Mouse (Mus musculus): ENCODE measurements around the gene Cd180. TPM values are rescaled to one million over a fixed set of nuclear protein-coding genes. Genes with fewer than 3 reads are reported as not detected.

Cd180 gene
- polyA plus RNA-seq, 1 experiment from 2014 or later = 0.30 TPM

DNA sequence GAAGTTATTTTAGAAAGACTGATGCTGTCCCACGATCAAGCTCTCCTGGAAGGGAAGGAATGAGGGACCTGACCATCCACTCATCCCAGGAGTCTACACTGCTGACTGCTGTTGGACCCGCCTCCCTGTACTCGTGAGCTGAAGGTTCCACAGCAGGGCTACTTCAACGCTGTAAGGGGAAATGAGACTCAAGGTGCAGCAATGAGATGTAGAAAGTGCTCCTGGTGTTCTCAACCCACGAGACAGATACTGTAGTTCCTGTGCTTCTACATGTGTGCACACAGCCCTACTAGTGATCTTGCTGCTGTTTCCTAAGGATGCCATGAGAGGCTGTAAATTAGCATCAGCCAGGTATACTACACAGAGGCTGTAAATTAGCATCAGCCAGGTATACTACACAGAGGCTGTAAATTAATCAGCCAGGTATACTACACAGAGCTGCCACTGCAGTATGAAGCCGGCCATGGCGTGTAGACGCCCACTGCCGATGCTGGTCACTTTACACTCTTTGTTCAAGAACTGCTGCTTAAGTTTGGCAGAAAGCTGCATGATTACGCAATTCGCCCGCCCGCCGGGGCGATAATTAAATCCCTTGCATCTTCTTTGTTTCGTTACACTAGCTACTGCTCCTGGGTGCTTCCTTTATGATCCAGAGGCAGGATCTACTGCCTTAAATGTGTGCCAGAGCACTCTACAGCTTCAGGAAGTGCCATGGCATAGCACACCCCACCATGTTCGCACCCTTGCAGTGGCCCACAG lies 53.6 kb downstream of the Cd180 start:
- no peaks in the 10 kb centered on the region for H3K9me3 ChIP-seq
- H3K4me1 ChIP-seq (replicated peaks) = peaks cover 7% of the 10 kb centered on the region; the same call in 1 of the 2 replicates
- H3K4me3 ChIP-seq (replicated peaks) = no peak overlapping the region
- 91% methylated on average over 17 of the region's 17 CpGs for WGBS
- ATAC-seq = no peak; the same call in 1 of the 2 replicates
- no peak overlapping the region for H3K4me2 ChIP-seq (replicated peaks)
- no peak overlapping the region for H3K27ac ChIP-seq
- H3K9ac ChIP-seq (replicated peaks) = no peak overlapping the region
- peaks cover 19% of the 10 kb centered on the region for H3K36me3 ChIP-seq
- no peaks in the 10 kb centered on the region for H3K27me3 ChIP-seq

DNA sequence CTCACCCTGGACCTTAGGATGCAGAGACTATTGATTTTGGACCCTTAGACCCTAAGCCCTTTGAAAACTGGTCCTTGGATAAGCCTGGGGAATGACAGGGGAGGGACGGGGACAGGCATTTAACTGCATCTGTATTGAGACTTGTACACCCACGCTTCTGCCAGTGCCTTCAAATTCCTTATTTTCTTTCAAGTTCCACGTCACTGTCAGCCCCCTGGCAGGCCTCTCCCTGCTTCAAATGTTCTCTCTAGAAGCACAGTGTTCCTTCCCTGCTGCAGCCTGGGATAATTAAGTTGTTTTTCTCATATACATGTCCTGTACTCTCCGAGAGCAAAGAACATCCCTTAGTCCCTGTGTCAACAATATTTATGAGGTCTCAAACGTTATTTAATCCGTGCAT lies 55.8 kb downstream of the Cd180 start:
- Histone ChIP-seq H3K4me3 (replicated peaks) (no peak overlapping the region), H3K36me3 (peaks cover 26% of the 10 kb centered on the region), H3K4me2 (replicated peaks) (no peak overlapping the region), H3K9me3 (no peaks in the 10 kb centered on the region), H3K27me3 (no peaks in the 10 kb centered on the region), H3K4me1 (replicated peaks) (peaks cover 7% of the 10 kb centered on the region; the same call in 1 of the 2 replicates), H3K27ac (no peak overlapping the region), H3K9ac (replicated peaks) (0 out of 2 replicates have a peak overlapping the region, but pooled peaks have one; percentile 14)
- no peak for ATAC-seq
- WGBS = 61% methylated on average over 6 of the region's 6 CpGs

DNA sequence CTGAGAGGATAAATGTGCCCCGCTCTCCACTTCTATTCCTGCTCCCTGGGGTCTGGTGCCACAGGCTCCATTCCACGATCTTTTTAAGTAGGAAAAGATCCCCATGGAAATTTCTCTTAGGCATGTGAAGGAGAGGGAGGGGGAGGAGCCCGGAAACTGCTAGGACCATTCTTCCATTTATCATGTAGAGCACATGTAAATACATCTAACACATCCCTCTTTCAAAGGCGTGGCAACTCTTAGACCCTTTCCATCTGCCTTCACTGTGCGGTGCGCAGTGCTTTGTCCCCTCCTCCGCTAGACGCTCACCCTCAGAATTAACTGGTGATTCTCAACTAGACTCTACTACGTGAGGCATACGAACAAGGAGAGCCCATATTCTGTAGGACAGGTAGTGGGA lies 56.5 kb downstream of the Cd180 start:
- WGBS = 77% methylated on average over 10 of the region's 10 CpGs
- no peak for ATAC-seq

DNA sequence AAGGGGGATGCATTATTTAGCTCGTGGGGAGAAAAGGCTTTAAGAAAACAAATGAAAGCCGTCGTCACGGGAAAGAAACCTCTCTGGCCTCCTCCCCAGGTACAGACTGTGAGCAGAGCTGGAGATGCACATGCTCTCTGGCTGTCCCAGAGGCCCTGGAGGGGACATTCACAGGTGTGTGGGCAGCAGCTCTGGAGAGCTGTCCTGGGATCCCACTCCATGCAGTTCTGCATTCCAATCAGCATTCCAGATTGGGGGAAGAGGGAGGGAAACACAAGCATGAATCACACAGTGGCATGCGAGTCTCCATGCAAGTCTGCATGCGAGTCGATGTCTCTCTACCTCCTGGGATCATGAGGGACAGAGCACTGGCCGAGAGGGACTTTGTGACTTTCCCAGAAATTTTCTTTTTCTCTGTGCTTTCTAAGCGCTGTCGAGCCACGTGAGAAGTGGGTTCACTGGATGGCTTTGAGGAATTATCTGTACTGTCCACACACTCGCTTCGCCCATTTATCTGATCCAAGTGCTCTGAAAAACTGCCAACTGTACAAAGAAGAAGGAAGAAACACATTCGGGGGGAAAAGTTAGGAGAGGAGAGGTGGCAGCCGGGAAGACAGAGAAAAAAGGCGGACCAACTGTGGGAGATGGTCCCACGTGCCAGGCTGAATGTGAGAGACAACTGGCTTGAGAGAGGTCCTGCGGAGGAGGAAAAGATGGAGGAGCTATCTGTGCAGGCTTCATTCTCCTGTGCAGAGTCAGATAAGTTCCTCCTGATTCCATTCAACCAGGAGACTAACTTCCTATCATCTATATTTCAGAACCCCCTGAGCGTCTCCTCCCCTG lies 60.6 kb downstream of the Cd180 start:
- Histone ChIP-seq H3K4me1 (replicated peaks) (peaks cover 7% of the 10 kb centered on the region; the same call in 1 of the 2 replicates), H3K4me3 (replicated peaks) (no peak overlapping the region), H3K9me3 (no peaks in the 10 kb centered on the region), H3K36me3 (peaks cover 44% of the 10 kb centered on the region), H3K27me3 (no peaks in the 10 kb centered on the region), H3K4me2 (replicated peaks) (no peak overlapping the region), H3K9ac (replicated peaks) (no peak overlapping the region), H3K27ac (no peak overlapping the region)
- ATAC-seq = no peak
- WGBS = 87% methylated on average over 19 of the region's 19 CpGs

More for the DNA sequence above, 56.5 kb downstream of the Cd180 start:
- H3K9ac ChIP-seq (replicated peaks) = no peak overlapping the region
- peak overlapping the region; percentile 16; the same call in 1 of the 2 replicates for H3K27ac ChIP-seq
- H3K9me3 ChIP-seq = no peaks in the 10 kb centered on the region
- no peak overlapping the region for H3K4me2 ChIP-seq (replicated peaks)
- no peak overlapping the region for H3K4me3 ChIP-seq (replicated peaks)
- no peaks in the 10 kb centered on the region for H3K27me3 ChIP-seq
- peaks cover 26% of the 10 kb centered on the region for H3K36me3 ChIP-seq
- peaks cover 7% of the 10 kb centered on the region; the same call in 1 of the 2 replicates for H3K4me1 ChIP-seq (replicated peaks)

DNA sequence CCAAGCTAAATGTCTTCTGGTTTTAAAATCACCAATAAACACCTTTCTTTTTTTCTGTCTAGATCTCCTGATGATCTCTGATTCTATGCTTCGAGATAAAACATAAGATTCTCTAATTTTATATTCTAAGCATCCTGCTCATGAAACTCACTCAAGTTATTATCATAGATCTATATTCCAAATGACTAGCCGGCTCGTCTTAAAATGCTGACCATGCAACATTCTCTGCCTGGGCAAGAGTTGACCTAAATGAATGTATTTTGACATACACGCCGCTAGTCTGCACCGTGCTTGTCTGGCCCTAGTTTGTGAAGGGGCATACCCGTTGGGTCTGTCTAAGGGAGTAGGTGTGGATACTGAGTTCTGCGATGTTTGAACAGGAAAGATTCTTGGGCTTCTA lies 61.8 kb downstream of the Cd180 start:
- H3K36me3 ChIP-seq = peaks cover 45% of the 10 kb centered on the region
- 96% methylated on average over 8 of the region's 8 CpGs for WGBS
- no peak for ATAC-seq
- no peaks in the 10 kb centered on the region for H3K27me3 ChIP-seq
- no peak overlapping the region for H3K4me2 ChIP-seq (replicated peaks)
- no peaks in the 10 kb centered on the region for H3K4me1 ChIP-seq (replicated peaks)
- H3K9me3 ChIP-seq = no peaks in the 10 kb centered on the region
- H3K27ac ChIP-seq = no peak overlapping the region
- no peak overlapping the region for H3K9ac ChIP-seq (replicated peaks)
- no peak overlapping the region for H3K4me3 ChIP-seq (replicated peaks)

DNA sequence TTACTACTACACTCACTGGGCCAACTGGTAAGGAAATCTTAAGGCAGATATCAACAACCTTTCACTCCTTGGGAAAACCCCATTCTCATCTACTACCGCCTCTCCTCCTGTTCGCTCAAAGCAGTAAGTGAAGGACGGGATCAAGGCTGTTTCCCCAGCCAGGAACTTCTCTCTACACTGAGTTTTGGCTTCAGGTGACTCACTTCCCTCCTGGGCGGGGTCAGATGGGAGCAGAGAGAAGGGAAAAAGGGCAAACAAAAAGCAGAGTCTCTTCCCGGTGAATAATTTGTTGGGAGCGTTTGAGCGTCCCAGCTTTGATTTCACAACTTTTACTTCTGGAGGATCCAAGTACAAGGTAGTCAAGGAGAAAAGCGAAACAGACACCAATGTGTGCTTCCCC lies 62.7 kb downstream of the Cd180 start:
- 93% methylated on average over 8 of the region's 8 CpGs for WGBS

DNA sequence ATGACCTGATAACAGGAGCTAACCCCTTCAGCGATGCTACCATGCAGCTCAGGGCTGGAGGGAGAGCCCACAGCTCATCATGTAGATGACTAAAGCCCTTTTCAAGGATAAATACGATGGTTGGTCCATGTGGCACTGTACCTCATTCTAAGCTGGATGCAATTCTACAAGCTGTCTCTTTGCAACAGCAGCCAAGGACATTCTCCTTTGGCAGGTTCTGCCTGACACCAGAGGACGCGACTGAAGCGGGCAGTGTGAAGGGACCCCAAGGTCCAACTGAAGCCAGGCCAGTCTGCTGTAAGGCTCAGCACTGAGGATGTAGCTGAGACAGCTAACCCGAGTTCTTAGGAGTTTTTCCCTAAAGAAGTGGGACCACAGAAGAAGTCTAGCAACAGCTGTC lies 64.7 kb downstream of the Cd180 start:
- H3K4me2 ChIP-seq (replicated peaks) = no peak overlapping the region
- H3K4me1 ChIP-seq (replicated peaks) = no peaks in the 10 kb centered on the region
- H3K9me3 ChIP-seq = no peaks in the 10 kb centered on the region
- no peak overlapping the region for H3K27ac ChIP-seq
- no peak overlapping the region for H3K4me3 ChIP-seq (replicated peaks)
- no peaks in the 10 kb centered on the region for H3K27me3 ChIP-seq
- peaks cover 32% of the 10 kb centered on the region for H3K36me3 ChIP-seq
- no peak for ATAC-seq
- no peak overlapping the region for H3K9ac ChIP-seq (replicated peaks)
- WGBS = 97% methylated on average over 6 of the region's 6 CpGs

More for the DNA sequence above, 62.7 kb downstream of the Cd180 start:
- Histone ChIP-seq H3K4me1 (replicated peaks) (no peaks in the 10 kb centered on the region), H3K27ac (no peak overlapping the region), H3K36me3 (peaks cover 42% of the 10 kb centered on the region), H3K9ac (replicated peaks) (no peak overlapping the region), H3K4me2 (replicated peaks) (no peak overlapping the region), H3K9me3 (no peaks in the 10 kb centered on the region), H3K4me3 (replicated peaks) (no peak overlapping the region), H3K27me3 (no peaks in the 10 kb centered on the region)
- no peak for ATAC-seq

DNA sequence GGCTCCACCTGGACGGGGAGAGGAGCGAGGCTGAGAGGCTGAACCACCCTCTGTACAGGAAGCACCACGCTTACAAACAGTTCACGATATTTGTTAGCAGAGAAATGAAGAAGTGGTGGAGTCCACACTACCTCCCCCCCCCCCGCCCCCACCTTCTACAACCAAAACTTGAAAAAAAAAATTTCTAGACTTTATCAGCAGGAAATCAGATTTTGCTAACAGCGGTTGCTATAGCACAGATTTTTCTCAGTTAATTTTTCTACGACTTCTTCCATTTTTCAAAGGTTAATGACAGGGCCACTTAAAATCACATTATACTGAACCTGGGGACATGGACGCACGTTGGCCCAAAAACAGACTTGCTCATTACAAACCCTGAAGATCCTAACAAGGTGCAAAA lies 68.1 kb downstream of the Cd180 start:
- Histone ChIP-seq H3K4me2 (replicated peaks) (no peak overlapping the region), H3K27me3 (no peaks in the 10 kb centered on the region), H3K9me3 (no peaks in the 10 kb centered on the region), H3K4me1 (replicated peaks) (peaks cover 20% of the 10 kb centered on the region), H3K4me3 (replicated peaks) (no peak overlapping the region), H3K27ac (no peak overlapping the region), H3K9ac (replicated peaks) (no peak overlapping the region), H3K36me3 (peaks cover 28% of the 10 kb centered on the region)
- 89% methylated on average over 9 of the region's 9 CpGs for WGBS
- no peak for ATAC-seq

DNA sequence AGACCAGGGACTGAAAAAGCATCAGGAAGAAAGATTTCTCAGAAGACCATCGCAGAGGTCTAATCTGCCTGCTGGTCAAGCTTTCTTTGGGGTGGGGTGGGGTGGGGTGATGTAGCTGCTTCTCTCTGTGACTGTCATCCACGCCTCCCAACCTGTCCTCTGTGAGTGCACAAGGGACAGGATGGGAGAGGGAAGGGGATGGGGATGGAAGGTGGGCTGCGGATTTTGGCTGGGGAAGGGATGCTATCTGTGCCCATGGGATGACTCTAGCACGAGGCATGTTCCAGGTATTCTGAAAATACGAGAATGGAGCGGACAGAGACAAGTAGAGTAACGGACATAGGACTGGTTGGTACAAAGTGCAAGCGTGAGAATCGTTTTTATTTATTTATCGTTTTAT lies 68.8 kb downstream of the Cd180 start:
- Histone ChIP-seq H3K4me3 (replicated peaks) (no peak overlapping the region), H3K36me3 (peaks cover 26% of the 10 kb centered on the region), H3K27me3 (no peaks in the 10 kb centered on the region), H3K9me3 (no peaks in the 10 kb centered on the region), H3K4me1 (replicated peaks) (peaks cover 23% of the 10 kb centered on the region), H3K27ac (no peak overlapping the region), H3K4me2 (replicated peaks) (no peak overlapping the region), H3K9ac (replicated peaks) (no peak overlapping the region)
- ATAC-seq = no peak
- 92% methylated on average over 10 of the region's 10 CpGs for WGBS

DNA sequence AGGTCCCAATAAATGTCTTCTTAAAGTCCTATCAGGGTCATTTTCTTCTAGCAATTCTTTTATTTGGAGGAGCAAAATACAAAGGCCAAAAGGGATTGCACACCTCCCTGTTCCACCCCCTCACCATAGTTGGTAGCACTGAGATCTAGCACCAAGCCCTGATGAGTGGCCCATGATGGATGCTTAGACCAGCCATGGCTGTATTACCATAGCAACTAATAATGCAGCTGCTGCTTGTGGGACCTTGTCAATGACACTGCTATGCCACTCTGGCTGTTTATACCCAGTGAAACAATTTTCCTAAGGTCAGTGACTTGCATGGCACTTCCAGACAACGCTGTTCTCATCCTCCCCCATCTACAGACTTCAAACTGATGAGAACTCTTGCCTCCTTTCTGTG lies 70.9 kb downstream of the Cd180 start:
- 79% methylated on average over 1 of the region's 1 CpGs for WGBS

DNA sequence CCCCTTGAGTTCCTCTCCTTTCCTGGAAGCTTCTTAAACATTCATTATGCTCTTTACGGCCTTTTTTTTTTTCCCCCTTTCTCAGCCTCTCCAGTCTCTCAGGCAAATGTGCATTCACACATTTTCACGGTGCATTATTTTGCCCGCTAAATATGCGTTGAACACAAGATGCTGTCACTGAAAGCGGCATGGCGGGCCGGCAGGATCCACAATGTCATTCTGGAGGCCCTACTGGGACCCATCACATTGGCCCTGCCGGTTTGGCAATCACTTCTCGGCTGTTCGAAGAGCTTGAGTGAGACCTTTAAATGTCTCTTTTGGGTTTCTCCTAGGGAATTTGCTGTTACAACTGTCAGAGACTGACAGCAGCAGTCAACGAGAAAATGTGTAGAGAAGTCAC lies 71.9 kb downstream of the Cd180 start:
- Histone ChIP-seq H3K27ac (no peak overlapping the region), H3K27me3 (no peaks in the 10 kb centered on the region), H3K4me2 (replicated peaks) (no peak overlapping the region), H3K4me1 (replicated peaks) (peaks cover 28% of the 10 kb centered on the region), H3K9ac (replicated peaks) (no peak overlapping the region), H3K4me3 (replicated peaks) (no peak overlapping the region), H3K36me3 (peaks cover 6% of the 10 kb centered on the region; the same call in 1 of the 2 replicates), H3K9me3 (no peaks in the 10 kb centered on the region)
- no peak for ATAC-seq
- WGBS = 44% methylated on average over 11 of the region's 11 CpGs

More for the DNA sequence above, 70.9 kb downstream of the Cd180 start:
- no peaks in the 10 kb centered on the region for H3K27me3 ChIP-seq
- no peaks in the 10 kb centered on the region for H3K9me3 ChIP-seq
- no peak overlapping the region for H3K4me2 ChIP-seq (replicated peaks)
- H3K9ac ChIP-seq (replicated peaks) = no peak overlapping the region
- ATAC-seq = 0 out of 2 replicates have a peak, but pooled peaks have one; percentile 47
- no peak overlapping the region for H3K27ac ChIP-seq
- H3K4me3 ChIP-seq (replicated peaks) = no peak overlapping the region
- peaks cover 25% of the 10 kb centered on the region for H3K4me1 ChIP-seq (replicated peaks)
- H3K36me3 ChIP-seq = peaks cover 11% of the 10 kb centered on the region

DNA sequence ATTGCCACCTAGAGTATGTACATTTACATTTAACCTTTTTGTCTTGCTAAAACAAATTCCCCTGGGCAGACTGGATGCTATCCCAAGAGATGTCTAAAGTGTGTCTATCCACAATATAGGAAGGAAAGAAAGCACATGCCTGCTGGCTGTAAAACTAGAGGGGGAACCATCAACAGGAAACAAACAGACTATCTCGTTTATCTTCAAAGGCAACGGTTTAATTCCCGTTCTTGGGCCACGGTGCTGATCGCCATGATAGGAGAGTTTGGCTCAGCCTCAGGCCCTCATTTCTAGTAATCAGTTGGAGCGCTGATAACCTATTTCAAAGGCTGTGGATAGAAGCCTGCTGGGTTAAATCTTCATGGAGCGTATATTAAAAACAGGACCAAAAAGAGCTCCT lies 73.8 kb downstream of the Cd180 start:
- H3K4me1 ChIP-seq (replicated peaks) = peaks cover 28% of the 10 kb centered on the region
- 84% methylated on average over 7 of the region's 7 CpGs for WGBS
- H3K9ac ChIP-seq (replicated peaks) = no peak overlapping the region
- H3K4me3 ChIP-seq (replicated peaks) = no peak overlapping the region
- no peak overlapping the region for H3K4me2 ChIP-seq (replicated peaks)
- ATAC-seq = no peak
- no peaks in the 10 kb centered on the region for H3K27me3 ChIP-seq
- H3K36me3 ChIP-seq = peaks cover 4% of the 10 kb centered on the region; the same call in 1 of the 2 replicates
- no peak overlapping the region for H3K27ac ChIP-seq
- no peaks in the 10 kb centered on the region for H3K9me3 ChIP-seq
